Mouse (Mus musculus) activated CD4-positive, CD25-positive, alpha-beta regulatory T cell, adult 4 months (primary cell): Measurements from ENCODE around the gene Gal3st2. TPM values are rescaled to one million over a fixed set of nuclear protein-coding genes. Genes with fewer than 3 reads are reported as not detected.
"Not testable (repeated sequence)": the region's sequence is repeated elsewhere in the genome, so short reads cannot be mapped to it uniquely, and the experiment has no call there.

ENCODE experiments used
- ATAC-seq: one replicate; pipeline ENCODE4 v1.8.0; 2017
- polyA plus RNA-seq, 2 experiments: library from polyadenylated mRNA; unstranded; fragments of 100-300 nt; shearing (Covaris generic); gene quantifications; one replicate each; pipeline ENCODE4 v1.2.1; 2017

Gene Gal3st2
- polyA plus RNA-seq, 2 experiments from 2014 or later: not detected

GRCm38 (mm10) chr1:93871594-93872105 is 10.5 kb downstream of the Gal3st2 start:
- not testable (repeated sequence) for ATAC-seq

GRCm38 (mm10) chr1:93874405-93874804 is 13.3 kb downstream of the Gal3st2 start:
- not testable (repeated sequence) for ATAC-seq

- ATAC-seq: not testable (repeated sequence)
Measured at GRCm38 (mm10) chr1:93881778-93882177, 20.7 kb downstream of the Gal3st2 start.

GRCm38 (mm10) chr1:93890936-93891335 is 29.8 kb downstream of the Gal3st2 start:
- not testable (repeated sequence) for ATAC-seq

GRCm38 (mm10) chr1:93897395-93897794 is 36.3 kb downstream of the Gal3st2 start:
- ATAC-seq: not testable (repeated sequence)

GRCm38 (mm10) chr1:93901291-93901690 is 40.2 kb downstream of the Gal3st2 start:
- ATAC-seq: not testable (repeated sequence)

GRCm38 (mm10) chr1:93906690-93907089 is 45.6 kb downstream of the Gal3st2 start:
- not testable (repeated sequence) for ATAC-seq

GRCm38 (mm10) chr1:93908977-93909586 is 48.0 kb downstream of the Gal3st2 start:
- ATAC-seq: peak; percentile 79

GRCm38 (mm10) chr1:93911877-93912276 is 50.8 kb downstream of the Gal3st2 start:
- not testable (repeated sequence) for ATAC-seq

- ATAC-seq: not testable (repeated sequence)
Measured at GRCm38 (mm10) chr1:93917160-93917559, 56.1 kb downstream of the Gal3st2 start.

GRCm38 (mm10) chr1:93918011-93918410 is 56.9 kb downstream of the Gal3st2 start, which contains the start of gene Gal3st2b:
TSS of gene Gal3st2b (plus strand) at chr1:93918311.
- ATAC-seq: not testable (repeated sequence)

- not testable (repeated sequence) for ATAC-seq
Measured at GRCm38 (mm10) chr1:93918775-93919174, 57.7 kb downstream of the Gal3st2 start.

GRCm38 (mm10) chr1:93919321-93919720 is 58.2 kb downstream of the Gal3st2 start:
- not testable (repeated sequence) for ATAC-seq

GRCm38 (mm10) chr1:93922609-93923008 is 61.5 kb downstream of the Gal3st2 start:
- ATAC-seq: not testable (repeated sequence)

- not testable (repeated sequence) for ATAC-seq
Measured at GRCm38 (mm10) chr1:93923098-93923497, 62.0 kb downstream of the Gal3st2 start.

Other genes with a start within 250 kb of the Gal3st2 start
- gene Stk25, start 202.6 kb upstream of the Gal3st2 start, polyA plus RNA-seq: 10 to 100 TPM; 28.6 to 32.3 TPM
- gene Bok, start 175.6 kb upstream of the Gal3st2 start, polyA plus RNA-seq: not detected
- 10 to 100 TPM; 54.1 to 77.9 TPM for gene Atg4b, start 109.8 kb upstream of the Gal3st2 start, polyA plus RNA-seq
- 10 to 100 TPM; 15.3 to 16.5 TPM for gene Thap4, start 106.4 kb upstream of the Gal3st2 start, polyA plus RNA-seq
- gene Dtymk, start 59.4 kb upstream of the Gal3st2 start, polyA plus RNA-seq: 100 to 1,000 TPM; 129 to 134 TPM
- 10 to 100 TPM; 19.8 to 21.8 TPM for gene Ing5, start 57.3 kb upstream of the Gal3st2 start, polyA plus RNA-seq
- gene D2hgdh, start 36.4 kb upstream of the Gal3st2 start, polyA plus RNA-seq: 10 to 100 TPM; 15.5 to 20.9 TPM
- under 1 TPM in 1 of 2 experiments, not detected in 1; 0.12 TPM for gene Gal3st2b, start 57.0 kb downstream of the Gal3st2 start, polyA plus RNA-seq
- under 1 TPM in 1 of 2 experiments, not detected in 1; 0.12 TPM for gene Gal3st2c, start 129.2 kb downstream of the Gal3st2 start, polyA plus RNA-seq
- under 1 TPM in 1 of 2 experiments, not detected in 1; 0.15 TPM for gene Neu4, start 159.1 kb downstream of the Gal3st2 start, polyA plus RNA-seq
- gene Pdcd1, start 191.2 kb downstream of the Gal3st2 start, polyA plus RNA-seq: 100 to 1,000 TPM; 116 to 187 TPM